Mouse (Mus musculus): ENCODE measurements around the gene Syt1.

Syt1 gene

GRCm38 (mm10) chr10:109010241-109011193, at the start of gene Syt1:
Gene Syt1, minus strand, starts transcription at chr10:109010982.
- no peak for DNase-seq (ENCODE audit: low read depth, low spot score)

- DNase-seq (ENCODE audit: low read depth, low spot score): no peak
Measured at GRCm38 (mm10) chr10:109056500-109056899, 45.7 kb upstream of the Syt1 start.

- DNase-seq (ENCODE audit: low read depth, low spot score): no peak
Measured at GRCm38 (mm10) chr10:109047537-109047936, 36.8 kb upstream of the Syt1 start.

GRCm38 (mm10) chr10:109046988-109047387, 36.2 kb upstream of the Syt1 start:
- DNase-seq (ENCODE audit: low read depth, low spot score): no peak

GRCm38 (mm10) chr10:109011226-109012165, 714 bp upstream of the Syt1 start:
- DNase-seq (ENCODE audit: low read depth, low spot score): no peak

GRCm38 (mm10) chr10:109009831-109010230, 951 bp downstream of the Syt1 start:
- no peak for DNase-seq (ENCODE audit: low read depth, low spot score)

- no peak for DNase-seq (ENCODE audit: low read depth, low spot score)
Measured at GRCm38 (mm10) chr10:109008456-109008855, 2.3 kb downstream of the Syt1 start.

GRCm38 (mm10) chr10:109003482-109003881, 7.3 kb downstream of the Syt1 start:
- no peak for DNase-seq (ENCODE audit: low read depth, low spot score)

GRCm38 (mm10) chr10:108987250-108987649, 23.5 kb downstream of the Syt1 start:
- DNase-seq (ENCODE audit: low read depth, low spot score): no peak

GRCm38 (mm10) chr10:108979660-108980059, 31.1 kb downstream of the Syt1 start:
- no peak for DNase-seq (ENCODE audit: low read depth, low spot score)

GRCm38 (mm10) chr10:108954952-108955351, 55.8 kb downstream of the Syt1 start:
- no peak for DNase-seq (ENCODE audit: low read depth, low spot score)

- DNase-seq (ENCODE audit: low read depth, low spot score): no peak
Measured at GRCm38 (mm10) chr10:108952182-108952581, 58.6 kb downstream of the Syt1 start.

- no peak for DNase-seq (ENCODE audit: low read depth, low spot score)
Measured at GRCm38 (mm10) chr10:108936838-108937430, 73.8 kb downstream of the Syt1 start.

GRCm38 (mm10) chr10:108930299-108930698, 80.5 kb downstream of the Syt1 start:
- no peak for DNase-seq (ENCODE audit: low read depth, low spot score)

- no peak for DNase-seq (ENCODE audit: low read depth, low spot score)
Measured at GRCm38 (mm10) chr10:108929676-108930075, 81.1 kb downstream of the Syt1 start.

- DNase-seq (ENCODE audit: low read depth, low spot score): no peak
Measured at GRCm38 (mm10) chr10:108905264-108905663, 105.5 kb downstream of the Syt1 start.

GRCm38 (mm10) chr10:108904371-108904770, 106.4 kb downstream of the Syt1 start:
- no peak for DNase-seq (ENCODE audit: low read depth, low spot score)

GRCm38 (mm10) chr10:108896529-108896928, 114.3 kb downstream of the Syt1 start:
- DNase-seq (ENCODE audit: low read depth, low spot score): no peak

GRCm38 (mm10) chr10:108893288-108893687, 117.5 kb downstream of the Syt1 start:
- DNase-seq (ENCODE audit: low read depth, low spot score): no peak

GRCm38 (mm10) chr10:108892441-108892840, 118.3 kb downstream of the Syt1 start:
- DNase-seq (ENCODE audit: low read depth, low spot score): no peak

GRCm38 (mm10) chr10:108889084-108889483, 121.7 kb downstream of the Syt1 start:
- no peak for DNase-seq (ENCODE audit: low read depth, low spot score)

- no peak for DNase-seq (ENCODE audit: low read depth, low spot score)
Measured at GRCm38 (mm10) chr10:108886781-108887180, 124.0 kb downstream of the Syt1 start.
